Mouse (Mus musculus): ENCODE measurements around the gene Synpr. TPM values are rescaled to one million over a fixed set of nuclear protein-coding genes. Genes with fewer than 3 reads are reported as not detected.

The Synpr gene
- polyA plus RNA-seq, 1 experiment: not detected

DNA sequence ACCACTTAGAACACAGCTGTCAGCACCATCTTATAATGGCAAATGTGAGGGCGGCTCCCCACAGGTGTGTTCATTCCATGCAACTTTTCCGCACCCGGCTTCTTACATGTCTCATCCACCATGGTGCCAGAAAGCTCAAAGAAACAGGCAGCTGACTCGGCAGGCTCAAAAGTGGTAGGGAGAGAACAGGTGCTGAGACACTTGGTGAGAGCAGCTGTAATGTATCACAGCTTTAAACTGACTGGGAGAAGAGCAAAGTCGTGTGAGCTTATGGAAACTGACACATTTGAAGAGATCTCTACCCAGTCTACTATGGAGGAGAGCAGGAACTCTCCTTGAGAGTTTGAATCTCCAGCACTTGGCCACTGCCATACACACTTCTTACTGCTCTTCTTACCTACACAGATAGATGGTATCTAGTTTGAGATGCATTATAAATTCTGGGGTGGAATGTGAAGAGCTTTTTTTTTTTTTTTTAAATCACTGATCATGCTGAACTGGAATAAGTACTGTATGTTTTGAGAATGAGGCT is 234.1 kb downstream of the Synpr start:
- peaks cover 4% of the 10 kb centered on the region; the same call in 1 of the 2 replicates for H3K9me3 ChIP-seq
- no peaks in the 10 kb centered on the region for H3K27me3 ChIP-seq (replicated peaks)
- H3K4me3 ChIP-seq (replicated peaks): no peak overlapping the region
- TF ChIP-seq GATA1 (IDR thresholded peaks at IDR 0.05; ENCODE audit: borderline replicate concordance, low read length) (no peak), FLI1 (IDR thresholded peaks at IDR 0.05; ENCODE audit: low read length) (no peak)
- no peaks in the 10 kb centered on the region for H3K4me1 ChIP-seq
- H3K36me3 ChIP-seq (replicated peaks; ENCODE audit: low read length): no peaks in the 10 kb centered on the region

DNA sequence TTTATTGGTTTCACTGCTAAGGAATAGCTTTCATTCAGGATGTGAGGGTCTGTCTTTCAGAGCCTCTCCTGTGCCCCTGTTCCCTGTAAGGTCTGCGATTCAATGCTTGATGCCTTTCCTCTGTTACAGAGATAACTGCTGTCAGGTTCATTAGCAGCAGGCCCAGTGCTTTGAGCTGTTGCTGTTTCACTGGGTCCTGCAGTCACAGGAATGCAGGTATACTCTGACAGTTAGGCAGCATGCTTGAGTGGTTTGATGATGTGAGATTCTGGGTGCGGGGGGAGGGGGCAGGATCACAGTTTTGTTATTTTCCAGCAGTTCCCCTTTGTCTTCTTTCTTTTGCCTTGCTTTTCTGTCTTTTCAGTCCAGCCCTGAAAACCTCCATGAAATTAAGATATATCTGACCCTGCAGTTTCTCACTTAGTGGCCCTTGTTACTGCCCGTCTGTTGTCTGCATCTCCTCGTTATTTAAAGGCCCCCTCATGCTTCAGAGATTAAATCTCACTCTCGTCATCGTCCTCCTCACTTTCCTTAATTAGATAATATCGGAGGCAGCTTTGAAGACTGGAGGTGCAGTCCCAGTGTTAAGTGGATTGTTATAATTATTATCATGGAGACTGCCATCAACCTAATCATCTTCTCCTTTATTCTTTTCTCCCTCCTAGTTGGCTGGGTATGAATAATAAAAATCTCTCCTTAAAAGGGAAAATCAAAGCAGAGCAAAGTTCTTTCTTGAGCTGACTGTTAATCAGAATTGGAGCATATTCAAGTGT is 234.8 kb downstream of the Synpr start:
- no peak for TF ChIP-seq FLI1 (IDR thresholded peaks at IDR 0.05; ENCODE audit: low read length)
- TF ChIP-seq GATA1 (IDR thresholded peaks at IDR 0.05; ENCODE audit: borderline replicate concordance, low read length): no peak
- H3K9me3 ChIP-seq: peaks cover 4% of the 10 kb centered on the region; the same call in 1 of the 2 replicates
- no peak overlapping the region for H3K4me3 ChIP-seq (replicated peaks)
- H3K4me1 ChIP-seq: no peaks in the 10 kb centered on the region
- H3K36me3 ChIP-seq (replicated peaks; ENCODE audit: low read length): no peaks in the 10 kb centered on the region
- no peaks in the 10 kb centered on the region for H3K27me3 ChIP-seq (replicated peaks)

DNA sequence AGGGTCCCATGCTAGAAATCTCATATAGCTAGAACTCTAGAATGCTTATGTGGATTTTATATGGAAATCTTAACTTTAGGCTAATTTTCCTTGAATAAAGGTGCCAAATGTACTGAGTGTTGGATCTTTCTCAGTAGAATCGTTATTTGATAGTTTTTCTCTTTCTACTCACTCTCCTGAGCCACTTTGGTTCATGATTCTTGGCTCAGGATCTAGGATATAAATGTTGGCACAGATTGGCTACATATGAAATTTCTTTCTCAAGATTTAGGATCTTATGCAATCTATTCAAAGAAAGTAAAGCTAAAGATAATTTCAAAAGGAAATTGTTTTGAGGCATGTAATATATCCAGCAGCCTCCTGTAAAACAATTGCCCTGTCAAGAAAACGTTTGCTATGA is 263.2 kb downstream of the Synpr start:
- H3K9me3 ChIP-seq: no peaks in the 10 kb centered on the region
- no peak overlapping the region for H3K4me3 ChIP-seq (replicated peaks)
- TF ChIP-seq GATA1 (IDR thresholded peaks at IDR 0.05; ENCODE audit: borderline replicate concordance, low read length) (no peak), FLI1 (IDR thresholded peaks at IDR 0.05; ENCODE audit: low read length) (no peak)
- H3K4me1 ChIP-seq: no peaks in the 10 kb centered on the region
- no peaks in the 10 kb centered on the region for H3K27me3 ChIP-seq (replicated peaks)
- H3K36me3 ChIP-seq (replicated peaks; ENCODE audit: low read length): no peaks in the 10 kb centered on the region

DNA sequence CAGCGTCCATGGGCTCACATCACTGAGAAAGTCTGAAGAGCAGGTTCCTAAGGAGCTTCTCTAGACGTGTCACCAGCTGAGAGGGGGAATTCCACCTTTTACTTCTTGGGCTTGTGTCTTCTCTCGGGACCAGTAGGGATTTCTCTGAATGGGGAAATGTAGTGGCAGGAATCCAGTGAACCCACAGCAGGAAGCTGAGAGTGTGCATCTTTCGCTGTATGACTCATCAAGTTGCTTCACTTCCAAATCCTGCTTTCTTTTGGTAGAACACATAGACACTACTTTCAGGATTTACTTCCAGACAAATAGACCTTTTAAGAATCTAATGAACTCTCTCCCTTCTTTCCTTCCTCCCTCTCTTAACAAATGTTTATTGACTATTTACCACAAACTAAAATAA is 266.6 kb downstream of the Synpr start:
- Histone ChIP-seq H3K9me3 (no peaks in the 10 kb centered on the region), H3K4me1 (no peaks in the 10 kb centered on the region), H3K4me3 (replicated peaks) (no peak overlapping the region), H3K27me3 (replicated peaks) (no peaks in the 10 kb centered on the region), H3K36me3 (replicated peaks; ENCODE audit: low read length) (no peaks in the 10 kb centered on the region)
- TF ChIP-seq FLI1 (IDR thresholded peaks at IDR 0.05; ENCODE audit: low read length): no peak
- no peak for TF ChIP-seq GATA1 (IDR thresholded peaks at IDR 0.05; ENCODE audit: borderline replicate concordance, low read length)

DNA sequence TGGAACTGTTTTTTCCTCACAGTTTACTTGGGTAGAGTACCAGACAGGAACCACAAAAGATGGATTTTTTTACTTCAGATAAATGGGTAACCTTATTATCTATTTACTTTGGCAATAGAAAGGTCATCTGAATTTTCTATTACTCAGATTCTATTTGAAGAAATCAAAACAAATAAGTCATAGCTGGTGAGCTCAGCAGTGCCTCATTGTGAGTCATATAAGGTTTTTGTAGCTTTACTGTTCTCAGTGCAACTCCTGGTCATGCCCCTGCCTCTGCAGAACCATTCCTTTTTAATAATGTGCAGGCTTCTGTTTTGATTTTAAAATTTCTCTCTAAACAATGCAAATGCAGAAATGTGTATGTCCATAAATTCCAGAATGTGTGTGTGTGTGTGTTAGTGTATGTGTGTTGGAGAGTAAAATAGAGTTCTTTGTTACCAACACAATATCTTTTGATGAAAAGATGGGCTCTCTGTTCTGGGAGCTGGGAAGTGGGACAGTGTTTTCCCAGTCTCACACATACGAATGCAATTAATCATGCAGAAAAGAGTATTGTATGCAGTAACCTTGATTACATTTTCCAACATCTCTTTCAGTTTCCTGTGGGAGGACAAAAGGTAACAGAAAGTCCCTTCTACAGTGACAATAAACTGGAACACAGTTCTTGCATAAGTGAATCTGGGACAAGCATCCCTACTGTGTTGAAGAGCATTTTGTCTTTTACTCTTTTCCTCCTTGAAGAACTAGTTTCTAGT is 269.2 kb downstream of the Synpr start:
- no peaks in the 10 kb centered on the region for H3K4me1 ChIP-seq
- H3K4me3 ChIP-seq (replicated peaks): no peak overlapping the region
- TF ChIP-seq GATA1 (IDR thresholded peaks at IDR 0.05; ENCODE audit: borderline replicate concordance, low read length): no peak
- TF ChIP-seq FLI1 (IDR thresholded peaks at IDR 0.05; ENCODE audit: low read length): no peak
- H3K36me3 ChIP-seq (replicated peaks; ENCODE audit: low read length): no peaks in the 10 kb centered on the region
- H3K9me3 ChIP-seq: no peaks in the 10 kb centered on the region
- no peaks in the 10 kb centered on the region for H3K27me3 ChIP-seq (replicated peaks)

DNA sequence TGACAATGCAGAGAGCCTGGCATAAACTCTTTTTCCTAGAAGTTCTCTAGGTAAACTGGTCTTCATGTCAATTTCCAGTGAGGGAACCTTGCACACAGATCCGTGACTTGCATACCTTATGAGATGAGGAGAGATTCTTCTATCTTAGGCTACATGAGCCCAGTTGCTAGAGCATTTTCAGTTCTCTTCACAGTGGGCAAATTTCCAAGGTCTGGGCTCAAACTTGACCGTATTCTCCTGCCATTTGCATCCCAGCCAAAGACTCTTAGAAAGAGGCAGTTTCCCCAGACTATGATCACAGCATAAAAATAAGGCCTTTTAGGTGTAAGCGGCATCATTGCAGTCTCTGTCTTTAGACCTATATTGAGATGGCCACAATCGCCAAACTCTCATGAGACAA is 270.1 kb downstream of the Synpr start:
- no peaks in the 10 kb centered on the region for H3K27me3 ChIP-seq (replicated peaks)
- no peak overlapping the region for H3K4me3 ChIP-seq (replicated peaks)
- no peaks in the 10 kb centered on the region for H3K36me3 ChIP-seq (replicated peaks; ENCODE audit: low read length)
- no peaks in the 10 kb centered on the region for H3K4me1 ChIP-seq
- H3K9me3 ChIP-seq: no peaks in the 10 kb centered on the region
- TF ChIP-seq GATA1 (IDR thresholded peaks at IDR 0.05; ENCODE audit: borderline replicate concordance, low read length): no peak
- TF ChIP-seq FLI1 (IDR thresholded peaks at IDR 0.05; ENCODE audit: low read length): no peak

DNA sequence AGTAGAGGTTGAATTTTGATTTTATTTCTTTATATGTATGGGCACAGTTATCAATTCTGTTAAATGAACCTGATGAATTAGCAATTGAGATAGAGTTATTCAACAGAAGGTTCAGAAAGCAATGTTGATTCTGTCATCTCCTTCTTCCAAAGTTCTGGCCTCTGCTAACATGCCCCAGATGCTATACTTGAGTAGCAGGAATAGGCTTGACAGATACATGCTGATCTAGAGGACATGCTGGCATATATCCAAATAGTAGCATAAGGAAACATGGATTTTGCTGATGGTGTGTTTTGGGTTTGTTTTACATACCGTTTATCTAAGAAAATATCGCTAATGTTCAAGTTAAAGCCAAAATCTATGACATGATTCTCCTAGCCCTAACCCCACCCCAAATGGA is 273.5 kb downstream of the Synpr start:
- no peaks in the 10 kb centered on the region for H3K36me3 ChIP-seq (replicated peaks; ENCODE audit: low read length)

DNA sequence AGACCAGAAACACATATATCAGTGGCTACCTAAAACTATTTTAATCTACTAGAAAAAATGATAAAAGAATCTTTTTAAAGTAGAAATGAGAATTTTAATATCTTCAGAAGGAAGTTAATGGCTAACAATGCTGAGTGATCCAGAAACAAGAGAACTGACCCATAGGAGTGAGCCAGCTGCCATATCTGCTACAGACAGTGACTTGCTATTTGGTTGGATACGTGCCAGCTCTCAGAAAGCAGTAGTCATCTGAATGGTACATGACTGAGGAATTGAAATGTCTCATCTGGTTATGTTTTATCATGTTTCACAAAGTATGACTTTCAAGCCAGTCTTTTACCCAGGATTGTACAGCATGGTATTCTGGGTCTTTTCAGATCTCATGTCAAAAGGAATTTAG is 282.7 kb downstream of the Synpr start:
- H3K36me3 ChIP-seq (replicated peaks; ENCODE audit: low read length): no peaks in the 10 kb centered on the region
- H3K27me3 ChIP-seq (replicated peaks): no peaks in the 10 kb centered on the region
- H3K4me3 ChIP-seq (replicated peaks): no peak overlapping the region
- 0 out of 2 replicates have a peak, but pooled peaks cover 3% of the 10 kb centered on the region for H3K9me3 ChIP-seq
- no peaks in the 10 kb centered on the region for H3K4me1 ChIP-seq
- TF ChIP-seq FLI1 (IDR thresholded peaks at IDR 0.05; ENCODE audit: low read length) (no peak), GATA1 (IDR thresholded peaks at IDR 0.05; ENCODE audit: borderline replicate concordance, low read length) (no peak)

More for the DNA sequence above, 273.5 kb downstream of the Synpr start:
- no peak for TF ChIP-seq FLI1 (IDR thresholded peaks at IDR 0.05; ENCODE audit: low read length)
- no peak for TF ChIP-seq GATA1 (IDR thresholded peaks at IDR 0.05; ENCODE audit: borderline replicate concordance, low read length)
- Histone ChIP-seq H3K9me3 (no peaks in the 10 kb centered on the region), H3K27me3 (replicated peaks) (no peaks in the 10 kb centered on the region), H3K4me3 (replicated peaks) (no peak overlapping the region), H3K4me1 (no peaks in the 10 kb centered on the region)

DNA sequence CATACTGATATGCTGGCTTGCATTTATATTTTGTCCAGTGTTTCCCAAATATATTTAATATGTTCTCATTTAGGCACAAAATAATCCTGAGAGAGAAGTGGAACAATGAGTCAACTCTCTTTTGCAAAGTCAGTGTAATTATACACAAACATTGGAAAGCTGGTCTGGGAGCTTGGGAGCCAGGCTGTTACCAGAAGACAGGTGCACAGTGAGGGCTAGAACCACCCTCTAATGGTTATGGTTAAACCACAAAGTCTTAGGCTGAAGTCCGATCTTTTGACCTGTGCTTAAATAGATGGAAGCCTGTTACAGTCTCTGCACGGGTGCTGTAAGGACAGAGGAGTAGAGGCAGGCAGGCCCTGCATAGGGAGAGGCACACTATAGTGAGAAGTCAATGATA is 283.4 kb downstream of the Synpr start:
- no peaks in the 10 kb centered on the region for H3K27me3 ChIP-seq (replicated peaks)
- H3K4me1 ChIP-seq: no peaks in the 10 kb centered on the region
- no peak for TF ChIP-seq GATA1 (IDR thresholded peaks at IDR 0.05; ENCODE audit: borderline replicate concordance, low read length)
- TF ChIP-seq FLI1 (IDR thresholded peaks at IDR 0.05; ENCODE audit: low read length): no peak
- H3K9me3 ChIP-seq: 0 out of 2 replicates have a peak, but pooled peaks cover 3% of the 10 kb centered on the region
- no peaks in the 10 kb centered on the region for H3K36me3 ChIP-seq (replicated peaks; ENCODE audit: low read length)
- no peak overlapping the region for H3K4me3 ChIP-seq (replicated peaks)

DNA sequence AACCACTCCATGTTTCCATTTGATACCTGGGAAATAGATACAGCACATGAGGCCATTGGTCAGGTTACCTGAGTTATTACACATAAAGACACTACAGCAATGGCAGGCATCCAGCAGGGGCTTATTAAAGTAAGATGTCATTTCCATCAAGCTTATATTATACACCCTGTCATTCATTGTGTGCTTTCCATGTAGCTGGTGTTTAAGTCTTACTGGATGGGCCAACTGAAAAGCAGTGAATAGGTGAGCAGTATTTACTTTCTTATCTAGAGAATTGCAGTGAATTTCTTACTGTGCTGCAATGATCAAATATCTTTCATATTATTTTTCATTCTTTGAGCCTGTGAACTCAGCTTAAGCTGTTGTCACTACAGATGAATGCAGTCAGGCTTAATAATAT is 287.4 kb downstream of the Synpr start:
- H3K4me1 ChIP-seq: no peaks in the 10 kb centered on the region
- no peak overlapping the region for H3K4me3 ChIP-seq (replicated peaks)
- no peaks in the 10 kb centered on the region for H3K27me3 ChIP-seq (replicated peaks)
- no peaks in the 10 kb centered on the region for H3K9me3 ChIP-seq
- TF ChIP-seq FLI1 (IDR thresholded peaks at IDR 0.05; ENCODE audit: low read length) (no peak), GATA1 (IDR thresholded peaks at IDR 0.05; ENCODE audit: borderline replicate concordance, low read length) (no peak)
- H3K36me3 ChIP-seq (replicated peaks; ENCODE audit: low read length): no peaks in the 10 kb centered on the region
